Mouse (Mus musculus): ENCODE measurements around the gene Foxo6. TPM values are rescaled to one million over a fixed set of nuclear protein-coding genes. Genes with fewer than 3 reads are reported as not detected.

The Foxo6 gene
- total RNA-seq, 2 experiments from 2014 or later: 12.4 to 15.8 TPM

DNA sequence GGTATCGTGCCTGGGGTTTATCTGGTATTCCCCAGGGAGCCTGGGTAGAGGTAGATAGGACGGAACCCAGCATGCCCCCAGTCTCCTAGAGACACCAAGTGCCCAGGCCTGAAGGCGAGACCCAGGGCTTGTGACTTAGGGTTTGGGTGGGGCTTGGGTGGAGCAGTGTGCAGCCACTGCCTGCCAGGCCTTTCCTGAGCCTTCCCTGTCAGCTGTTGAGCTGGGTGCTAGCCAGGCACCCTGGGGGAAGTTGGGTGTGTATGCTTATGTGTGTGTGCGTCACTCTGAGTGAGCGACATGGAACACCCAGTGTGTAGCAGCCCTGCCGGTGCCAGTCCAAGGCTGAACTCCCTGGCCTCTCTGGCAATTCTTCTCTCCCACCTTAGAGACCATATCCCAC lies 63.3 kb downstream of the Foxo6 start:
- intact Hi-C loops (cut with DNase I): loop anchor here (2.0 kb wide), 2 partner anchors 99 to 157 kb away; no protein-coding TSS in a partner anchor
- DNase-seq (ENCODE audit: low spot score in 2 of 2): no peak

DNA sequence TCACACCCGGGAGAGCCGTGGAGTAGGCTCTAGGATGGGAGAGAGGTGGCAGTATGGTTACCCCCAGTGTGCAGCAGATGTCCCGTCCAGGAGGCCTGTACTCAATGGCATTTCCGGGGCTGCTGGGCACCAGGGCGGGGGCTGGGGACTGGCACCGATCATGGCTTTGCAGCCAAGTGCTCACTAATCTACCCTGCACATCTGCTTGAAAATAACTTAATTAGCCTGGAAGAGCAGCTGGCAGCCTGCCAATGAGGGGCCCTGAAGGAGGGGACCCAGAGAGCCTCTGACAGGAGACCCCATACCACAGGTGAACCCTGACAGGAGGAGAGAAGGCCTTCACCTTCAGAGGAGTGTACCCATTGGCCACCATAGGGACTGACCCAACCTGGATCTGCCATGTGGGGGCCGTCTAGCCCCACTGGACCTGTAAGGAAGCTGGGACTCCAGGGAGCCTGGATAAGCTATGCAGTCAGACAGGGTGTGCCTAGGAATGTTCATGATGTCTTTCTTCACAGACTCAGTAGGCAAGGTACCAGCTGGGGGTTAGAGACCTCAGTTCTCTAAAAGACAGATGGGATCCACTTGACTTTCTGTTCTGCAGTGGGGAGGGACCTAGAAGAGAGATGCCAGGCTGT lies 63.9 kb downstream of the Foxo6 start:
- DNase-seq (ENCODE audit: low spot score in 2 of 2): no peak
- intact Hi-C loops (cut with DNase I): no loop called here

DNA sequence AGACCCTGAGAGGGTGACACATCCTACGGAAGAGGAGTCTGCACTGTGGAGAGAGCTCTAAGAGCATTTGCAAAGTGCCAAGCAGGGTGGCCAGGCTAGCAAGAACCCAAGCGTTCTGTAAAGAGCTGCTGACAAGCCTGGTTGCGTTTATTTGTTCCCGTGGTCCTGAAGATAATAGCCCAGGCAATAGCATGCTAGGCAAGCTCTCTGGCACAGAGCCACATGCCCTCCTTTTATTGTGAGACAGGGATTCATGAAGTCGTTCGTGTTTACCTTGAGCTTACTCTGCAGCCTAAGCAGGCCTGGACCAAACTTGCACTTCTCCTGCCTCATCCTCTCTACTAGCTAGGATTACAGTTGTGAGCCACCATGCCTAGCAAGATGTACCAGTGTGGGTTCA lies 65.4 kb downstream of the Foxo6 start:
- intact Hi-C loops (cut with DNase I): no loop called here
- DNase-seq (ENCODE audit: low spot score in 2 of 2): no peak

DNA sequence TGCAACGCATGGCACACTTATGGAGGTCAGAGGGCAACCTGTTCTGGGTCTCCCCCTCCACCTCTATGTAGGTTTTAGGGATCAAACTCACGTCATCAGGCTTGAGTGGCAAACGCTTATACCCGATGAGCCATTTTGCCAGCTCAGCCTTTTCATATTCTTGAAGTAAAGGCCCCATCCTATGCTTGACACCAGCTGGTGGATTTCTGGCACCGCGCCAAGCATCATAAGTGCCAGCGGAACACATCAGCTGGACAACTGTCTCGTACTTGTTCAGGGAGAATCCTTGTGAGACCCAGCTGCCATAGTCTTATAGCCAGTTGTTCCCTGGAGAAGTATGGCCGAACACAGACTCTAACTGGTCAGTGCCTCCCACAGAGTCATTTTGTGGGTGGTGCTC lies 68.3 kb downstream of the Foxo6 start:
- intact Hi-C loops (cut with DNase I): no loop called here
- no peak for DNase-seq (ENCODE audit: low spot score in 2 of 2)

Other genes starting within 250 kb of the Foxo6 start
- not detected for gene AL607142.1, start 222.4 kb downstream of the Foxo6 start, total RNA-seq (2021)
- not detected for gene Edn2, start 126.1 kb downstream of the Foxo6 start, total RNA-seq (2021)
- 10 to 100 TPM; 83.6 to 96.1 TPM for gene Scmh1, start 117.9 kb upstream of the Foxo6 start, total RNA-seq (2021)
- not detected for gene Slfnl1, start 244.9 kb upstream of the Foxo6 start, total RNA-seq (2021)